Mouse (Mus musculus) heart, adult 2 months (tissue): Measurements from ENCODE around the gene Fbxl2. TPM values are rescaled to one million over a fixed set of nuclear protein-coding genes. Genes with fewer than 3 reads are reported as not detected.

Experiments used
- DNase-seq, 2 experiments: peaks; one replicate each; pipeline ENCODE4 v3.0.0; 2021
- H3K27ac ChIP-seq: fragments of 200-600 bp; 2 replicates; pipeline ENCODE4 v1.8.1; 2022
- H3K27me3 ChIP-seq: fragments of 200-500 bp; 2 replicates; pipeline ENCODE4 v1.6.1; 2012; ENCODE audit warnings: mild to moderate bottlenecking, low read length, inconsistent platforms, mixed read lengths; ENCODE audit not compliant: control insufficient read depth, insufficient read depth
- H3K36me3 ChIP-seq: fragments of 200-500 bp; 2 replicates; pipeline ENCODE4 v1.6.1; 2012; ENCODE audit warnings: low read length, inconsistent platforms; ENCODE audit not compliant: control insufficient read depth, insufficient read depth
- H3K4me1 ChIP-seq: fragments of 200-500 bp; 2 replicates; pipeline ENCODE4 v1.6.1; 2011; ENCODE audit warnings: low read length; ENCODE audit not compliant: control insufficient read depth, insufficient read depth
- H3K4me3 ChIP-seq: fragments of 200-600 bp; 2 replicates; pipeline ENCODE4 v1.8.1; 2022
- H3K79me2 ChIP-seq: fragments of 200-500 bp; replicated peaks from 2 replicates; pipeline ENCODE4 v1.6.1; 2012; ENCODE audit warnings: mild to moderate bottlenecking, inconsistent platforms, low read length, moderate library complexity, mixed read lengths; ENCODE audit not compliant: control insufficient read depth, insufficient read depth
- H3K9ac ChIP-seq: fragments of 200-500 bp; 2 replicates; pipeline ENCODE4 v1.6.1; 2012; ENCODE audit warnings: low read depth, mild to moderate bottlenecking, control low read depth, inconsistent platforms, low read length, mixed read lengths
- CTCF ChIP-seq: fragments of 200-600 bp; IDR thresholded peaks from 2 replicates; pipeline ENCODE4 v1.8.1; 2022; ENCODE audit warnings: antibody characterized with exemption, mild to moderate bottlenecking, moderate library complexity
- EP300 ChIP-seq: fragments of 200-500 bp; IDR thresholded peaks from 2 replicates; pipeline ENCODE4 v1.6.1; 2011; ENCODE audit warnings: low read depth, low read length, control low read depth; ENCODE audit not compliant: insufficient read depth
- POLR2A ChIP-seq: fragments of 200-500 bp; IDR thresholded peaks from 2 replicates; pipeline ENCODE4 v1.6.1; 2011; ENCODE audit warnings: mild to moderate bottlenecking, low read depth, low read length, control low read depth; ENCODE audit not compliant: insufficient read depth
- WGBS: fragments of 180-500 bp; shearing (Covaris S2); methylation state at CpG from one replicate; pipeline ENCODE4 v1.1.7; 2018; 5-methylcytosine and 5-hydroxymethylcytosine counted together
- intact Hi-C: fragments of 180-260 bp; cut with DNase I; formaldehyde crosslinking; loops from one replicate; pipeline ENCODE4 v1.15.1; 2025
- polyA plus RNA-seq: library from polyadenylated mRNA; depleted of rRNA; stranded (reverse); fragments of >200 nt; gene quantifications from 2 replicates; pipeline ENCODE4 v1.2.3, GENCODE M21; 2012
- total RNA-seq, 2 experiments: library from RNA; stranded (reverse); gene quantifications; 2 replicates each; pipeline ENCODE4 v1.2.3; 2021

The Fbxl2 gene
- total and polyA plus RNA-seq, 3 experiments: 0.44 to 1.5 (median 0.91) TPM

GRCm38 (mm10) chr9:113931375-113932099 is 114.5 kb downstream of the Fbxl2 start:
- Histone ChIP-seq H3K4me1 (peaks cover 8% of the 10 kb centered on the region), H3K27ac (peak overlapping the region; percentile 82), H3K9ac (peak overlapping the region; percentile 83), H3K36me3 (peaks cover 9% of the 10 kb centered on the region), H3K4me3 (peak overlapping the region; percentile 67), H3K79me2 (peaks cover 3% of the 10 kb centered on the region; the same call in 1 of the 2 replicates), H3K27me3 (no peaks in the 10 kb centered on the region)
- intact Hi-C loops: loop anchor here (2.0 to 5.0 kb wide), 3 partner anchors 139 to 471 kb away; partner anchors contain the start of genes Clasp2, Glb1 and Tmppe
- TF ChIP-seq EP300 (no peak), POLR2A (no peak), CTCF (no peak)
- WGBS: under 1% methylated on average over 84 of the region's 91 CpGs
- DNase-seq: peak; percentile 50 to 57

GRCm38 (mm10) chr9:113930534-113931374 is 115.2 kb downstream of the Fbxl2 start, which contains the start of gene Ubp1:
Ubp1 (plus strand) TSS chr9:113930934.
- Histone ChIP-seq H3K36me3 (peaks cover 3% of the 10 kb centered on the region), H3K27ac (peak within 1 kb of the TSS; percentile 90), H3K79me2 (peaks cover 3% of the 10 kb centered on the region; the same call in 1 of the 2 replicates), H3K4me3 (peak within 1 kb of the TSS; percentile 67), H3K4me1 (peaks cover 7% of the 10 kb centered on the region), H3K9ac (peak within 1 kb of the TSS; percentile 83), H3K27me3 (no peaks in the 10 kb centered on the region)
- intact Hi-C loops: loop anchor here (2.0 to 5.0 kb wide), 3 partner anchors 138 to 472 kb away; partner anchors contain the start of genes Clasp2, Glb1 and Tmppe
- under 1% methylated on average over 60 of the region's 86 CpGs for WGBS
- DNase-seq: peak; percentile 94 to 99
- TF ChIP-seq EP300 (0 out of 2 replicates have a peak, but pooled peaks have one; percentile 60), CTCF (no peak), POLR2A (peak; percentile 81)

GRCm38 (mm10) chr9:113929676-113930075 is 116.3 kb downstream of the Fbxl2 start:
- WGBS: 76% methylated on average over 1 of the region's 1 CpGs
- Histone ChIP-seq H3K4me3 (no peak overlapping the region), H3K4me1 (peaks cover 4% of the 10 kb centered on the region), H3K27me3 (no peaks in the 10 kb centered on the region), H3K36me3 (peaks cover 3% of the 10 kb centered on the region), H3K9ac (no peak overlapping the region), H3K79me2 (peaks cover 3% of the 10 kb centered on the region; the same call in 1 of the 2 replicates), H3K27ac (no peak overlapping the region)
- intact Hi-C loops: loop anchor here (2.0 to 5.0 kb wide), 3 partner anchors 137 to 473 kb away; partner anchors contain the start of genes Clasp2, Glb1 and Tmppe
- no peak for DNase-seq
- no peak for TF ChIP-seq POLR2A
- no peak for TF ChIP-seq CTCF
- no peak for TF ChIP-seq EP300

- Histone ChIP-seq H3K4me1 (peaks cover 4% of the 10 kb centered on the region), H3K9ac (no peak overlapping the region), H3K79me2 (peaks cover 2% of the 10 kb centered on the region; the same call in 1 of the 2 replicates), H3K27ac (no peak overlapping the region), H3K27me3 (no peaks in the 10 kb centered on the region), H3K4me3 (no peak overlapping the region), H3K36me3 (peaks cover 3% of the 10 kb centered on the region)
- DNase-seq: peak in 1 of 2 experiments; percentile 28
- TF ChIP-seq CTCF: no peak
- WGBS: 72% methylated on average over 4 of the region's 4 CpGs
- intact Hi-C loops: no loop called here
These were observed 117.4 kb downstream of the Fbxl2 start for GRCm38 (mm10) chr9:113928591-113928990.

GRCm38 (mm10) chr9:113924883-113925282 is 121.1 kb downstream of the Fbxl2 start:
- Histone ChIP-seq H3K79me2 (no peaks in the 10 kb centered on the region), H3K27me3 (no peaks in the 10 kb centered on the region), H3K27ac (no peak overlapping the region), H3K9ac (no peak overlapping the region), H3K36me3 (no peaks in the 10 kb centered on the region), H3K4me3 (no peak overlapping the region), H3K4me1 (no peaks in the 10 kb centered on the region)
- DNase-seq: no peak
- 95% methylated on average over 5 of the region's 5 CpGs for WGBS
- TF ChIP-seq POLR2A: no peak
- no peak for TF ChIP-seq CTCF
- TF ChIP-seq EP300: no peak
- intact Hi-C loops: no loop called here
